In genomic region chr5:125066479-125067471, GRCm38 (mm10) we compare ENCODE assay signal across 9 mouse cellular contexts.
DNase-seq lines count a peak whose midpoint lies in the region; TF ChIP-seq lines count a peak whose summit lies in the region.
"Had no signal": no experiment of that assay in that cellular context is flagged by ENCODE, and none has a peak within 500 bp of the region (broad histone marks: within the 10 kb centered on the region; RNA-seq: fewer than 3 reads in every experiment).

No protein-coding gene starts in this region.

- no peaks in the 10 kb centered on the region; a peak in 1 of 4 replicates for H3K36me3 ChIP-seq in MEL (ENCODE audit: control insufficient read depth in 1 of 2, insufficient read depth in 2 of 2, low read length in 2 of 2)

- no peak overlapping the region for H3K9ac ChIP-seq in MEL (ENCODE audit: control insufficient read depth, low read depth, low read length, poor library complexity, severe bottlenecking)
- H3K9ac ChIP-seq: heart, embryonic 15.5 days had no signal

- H3K27me3 ChIP-seq in MEL (ENCODE audit: control insufficient read depth in 1 of 2, insufficient read depth in 2 of 2, low read length in 2 of 2): no peaks in the 10 kb centered on the region
- H3K27me3 ChIP-seq: heart, embryonic 15.5 days had no signal

- H3K4me3 ChIP-seq in MEL (ENCODE audit: control insufficient read depth in 1 of 2, insufficient read depth in 1 of 2, low read depth in 2 of 2, low read length in 2 of 2): no peak overlapping the region
- no peak overlapping the region for H3K4me3 ChIP-seq in layer of hippocampus, adult 2 months
- H3K4me3 ChIP-seq: heart, embryonic 15.5 days had no signal

- TF ChIP-seq CTCF in MEL (IDR thresholded peaks at IDR 0.05 in 2 of 3, conservative IDR thresholded peaks at IDR 0.05 in 1 of 3; ENCODE audit: control insufficient read depth in 1 of 3, insufficient read depth in 1 of 3, low read depth in 2 of 3, low read length in 3 of 3, poor library complexity in 1 of 3, severe bottlenecking in 1 of 3): peak; percentile 79 to 98 (median 86)
- TF ChIP-seq CTCF in layer of hippocampus, adult 2 months (conservative IDR thresholded peaks at IDR 0.05): peak; percentile 100

- no peaks in the 10 kb centered on the region for H3K9me3 ChIP-seq in MEL (replicated peaks; ENCODE audit: insufficient read depth, low read length)
- H3K9me3 ChIP-seq: heart, embryonic 15.5 days had no signal

- no peak for TF ChIP-seq EP300 in MEL (IDR thresholded peaks at IDR 0.05; ENCODE audit: low read depth in 1 of 2, low read length in 2 of 2)

- H3K27ac ChIP-seq in MEL (ENCODE audit: control insufficient read depth, low read depth, low read length): no peak overlapping the region
- 0 out of 2 replicates have a peak overlapping the region, but pooled peaks have one; percentile 24 for H3K27ac ChIP-seq in layer of hippocampus, adult 2 months
- H3K27ac ChIP-seq: heart, embryonic 15.5 days had no signal

- no peak for TF ChIP-seq POLR2A in MEL (IDR thresholded peaks at IDR 0.05; ENCODE audit: control insufficient read depth in 1 of 2, insufficient read depth in 1 of 2, low read depth in 1 of 2, low read length in 2 of 2, poor library complexity in 1 of 2)

- H3K79me2 ChIP-seq in MEL (ENCODE audit: control insufficient read depth, insufficient read depth, low read length, poor library complexity): no peaks in the 10 kb centered on the region

- peak; percentile 26 for TF ChIP-seq RAD21 in MEL (IDR thresholded peaks at IDR 0.05; ENCODE audit: low read depth, low read length)

- intact Hi-C loops in gastrocnemius, postnatal 14 days (cut with DNase I; ENCODE audit: low total_unique reads): no loop called here

- peak; percentile 90 for DNase-seq in B cell, adult 2 months
- peak; percentile 67 for DNase-seq in MEL (ENCODE audit: low read depth, low spot score)
- DNase-seq in cerebellum, adult 9-10 months: peak; percentile 88
- peak; percentile 83 for DNase-seq in gastrocnemius, postnatal 14 days
- DNase-seq in layer of hippocampus, adult 2 months (ENCODE audit: low spot score in 2 of 2): peak; percentile 66 to 89
- DNase-seq in lung, postnatal 10 days: peak; percentile 87
- peak; percentile 64 for DNase-seq in right cerebral cortex, postnatal 25 days
- peak; percentile 82 for DNase-seq in urinary bladder, postnatal 25 days (ENCODE audit: low spot score)

- H3K4me1 ChIP-seq in MEL (ENCODE audit: control insufficient read depth in 1 of 2, insufficient read depth in 2 of 2, low read length in 2 of 2): no peaks in the 10 kb centered on the region

TF ChIP-seq in MEL, 35 proteins besides CTCF, POLR2A, EP300 and RAD21:
- no peak for TF ChIP-seq E2F4 (IDR thresholded peaks at IDR 0.05; ENCODE audit: borderline replicate concordance, low read depth, low read length)
- TF ChIP-seq TBP (IDR thresholded peaks at IDR 0.05; ENCODE audit: low read depth, low read length): no peak
- no peak for TF ChIP-seq USF2 (IDR thresholded peaks at IDR 0.05; ENCODE audit: borderline replicate concordance in 1 of 2, insufficient read depth in 1 of 2, low read depth in 1 of 2, low read length in 2 of 2)
- no peak for TF ChIP-seq NELFE (IDR thresholded peaks at IDR 0.05; ENCODE audit: low read depth, low read length)
